18 mouse cellular contexts compared by ENCODE assay signal in genomic region chr6:6162993-6163623, GRCm38 (mm10). TPM values are rescaled to one million over a fixed set of nuclear protein-coding genes. Genes with fewer than 3 reads are reported as not detected.
A peak's percentile ranks its signal among the peaks of the same experiment; 100 is the strongest.
DNase-seq lines count a peak whose midpoint lies in the region; ATAC-seq lines count a peak whose summit lies in the region.
"Had no signal": no experiment of that assay in that cellular context is flagged by ENCODE, and none has a peak within 500 bp of the region (broad histone marks: within the 10 kb centered on the region; RNA-seq: fewer than 3 reads in every experiment).

No protein-coding gene starts in this region.

- no peaks in the 10 kb centered on the region for H3K9me3 ChIP-seq in neural tube, embryonic 11.5 days (ENCODE audit: control insufficient read depth, low read length)
- no peaks in the 10 kb centered on the region for H3K9me3 ChIP-seq in neural tube, embryonic 15.5 days (replicated peaks)
- H3K9me3 ChIP-seq in hindbrain, embryonic 10.5 days: no peaks in the 10 kb centered on the region
- H3K9me3 ChIP-seq in midbrain, embryonic 12.5 days: no peaks in the 10 kb centered on the region
- H3K9me3 ChIP-seq: limb, embryonic 12.5 days had no signal

- peak; percentile 76 for ATAC-seq in neural tube, embryonic 11.5 days (ENCODE audit: insufficient read depth, low FRiP score, low TSS enrichment)
- no peak for ATAC-seq in neural tube, embryonic 15.5 days (ENCODE audit: low FRiP score)
- peak; percentile 74 for ATAC-seq in midbrain, embryonic 12.5 days (ENCODE audit: low FRiP score, low read depth)

- WGBS in neural tube, embryonic 11.5 days: 55% methylated on average over 7 of the region's 7 CpGs
- 35% methylated on average over 7 of the region's 7 CpGs for WGBS in neural tube, embryonic 15.5 days
- WGBS in hindbrain, embryonic 10.5 days: 63% methylated on average over 7 of the region's 7 CpGs
- 45% methylated on average over 7 of the region's 7 CpGs for WGBS in midbrain, embryonic 12.5 days

- H3K4me1 ChIP-seq in neural tube, embryonic 11.5 days (ENCODE audit: control insufficient read depth, insufficient read depth, low read length): peaks cover 22% of the 10 kb centered on the region
- peaks cover 16% of the 10 kb centered on the region for H3K4me1 ChIP-seq in neural tube, embryonic 15.5 days
- peaks cover 46% of the 10 kb centered on the region for H3K4me1 ChIP-seq in hindbrain, embryonic 10.5 days (replicated peaks)
- peaks cover 43% of the 10 kb centered on the region for H3K4me1 ChIP-seq in midbrain, embryonic 12.5 days

- peak; percentile 42 for DNase-seq in neural tube, embryonic 11.5 days (ENCODE audit: low spot score)
- no peak for DNase-seq in hindbrain, embryonic 10.5 days (ENCODE audit: low spot score)
- DNase-seq in retina, embryonic 14.5 days (ENCODE audit: low spot score): peak; percentile 83
- no peak for DNase-seq in kidney, postnatal 14 days
- DNase-seq in urinary bladder, adult 2 months (ENCODE audit: low spot score): no peak
- DNase-seq in ovary, postnatal 14 days (ENCODE audit: low spot score): no peak
- DNase-seq: adrenal gland, adult 8-10 months; cerebellum, adult 11 months; cerebellum, postnatal 25 days; gastrocnemius, postnatal 10 days; heart, adult 2 months had no signal

- no peak overlapping the region for H3K4me2 ChIP-seq in neural tube, embryonic 11.5 days (ENCODE audit: low read depth)
- H3K4me2 ChIP-seq in neural tube, embryonic 15.5 days: no peak overlapping the region
- H3K4me2 ChIP-seq in midbrain, embryonic 12.5 days (replicated peaks): no peak overlapping the region
- H3K4me2 ChIP-seq: limb, embryonic 12.5 days had no signal

- no peak overlapping the region for H3K4me3 ChIP-seq in neural tube, embryonic 11.5 days (ENCODE audit: low read depth, low read length)
- no peak overlapping the region for H3K4me3 ChIP-seq in neural tube, embryonic 15.5 days (replicated peaks)
- no peak overlapping the region for H3K4me3 ChIP-seq in hindbrain, embryonic 10.5 days
- no peak overlapping the region for H3K4me3 ChIP-seq in midbrain, embryonic 12.5 days
- H3K4me3 ChIP-seq: heart, adult 2 months; layer of hippocampus, adult 2 months; left cerebral cortex, adult 2 months; limb, embryonic 12.5 days had no signal

- H3K9ac ChIP-seq in neural tube, embryonic 11.5 days (ENCODE audit: low read length): no peak overlapping the region
- no peak overlapping the region for H3K9ac ChIP-seq in neural tube, embryonic 15.5 days (replicated peaks)
- no peak overlapping the region for H3K9ac ChIP-seq in midbrain, embryonic 12.5 days (replicated peaks)
- H3K9ac ChIP-seq: limb, embryonic 12.5 days; liver, embryonic 14.5 days had no signal

- no peaks in the 10 kb centered on the region for H3K36me3 ChIP-seq in neural tube, embryonic 11.5 days (ENCODE audit: control insufficient read depth, insufficient read depth, low read length)
- H3K36me3 ChIP-seq in neural tube, embryonic 15.5 days: no peaks in the 10 kb centered on the region
- H3K36me3 ChIP-seq in hindbrain, embryonic 10.5 days: no peaks in the 10 kb centered on the region
- no peaks in the 10 kb centered on the region for H3K36me3 ChIP-seq in midbrain, embryonic 12.5 days

- H3K27ac ChIP-seq in neural tube, embryonic 11.5 days (ENCODE audit: low read depth, low read length): no peak overlapping the region
- no peak overlapping the region for H3K27ac ChIP-seq in neural tube, embryonic 15.5 days (replicated peaks)
- H3K27ac ChIP-seq in hindbrain, embryonic 10.5 days: 0 out of 2 replicates have a peak overlapping the region, but pooled peaks have one; percentile 59
- H3K27ac ChIP-seq in midbrain, embryonic 12.5 days (replicated peaks): 0 out of 2 replicates have a peak overlapping the region, but pooled peaks have one; percentile 52
- H3K27ac ChIP-seq: heart, adult 2 months; layer of hippocampus, adult 2 months; left cerebral cortex, adult 2 months; limb, embryonic 12.5 days; liver, embryonic 14.5 days; stomach, postnatal 0 days had no signal

- no peaks in the 10 kb centered on the region for H3K27me3 ChIP-seq in neural tube, embryonic 11.5 days (ENCODE audit: control insufficient read depth, insufficient read depth, low read length)
- no peaks in the 10 kb centered on the region for H3K27me3 ChIP-seq in neural tube, embryonic 15.5 days (replicated peaks)
- no peaks in the 10 kb centered on the region for H3K27me3 ChIP-seq in hindbrain, embryonic 10.5 days (ENCODE audit: insufficient read depth, poor library complexity, severe bottlenecking)
- 0 out of 2 replicates have a peak, but pooled peaks cover 13% of the 10 kb centered on the region for H3K27me3 ChIP-seq in midbrain, embryonic 12.5 days
- H3K27me3 ChIP-seq: limb, embryonic 12.5 days had no signal

RNA-seq across cellular contexts. Expression of gene Slc25a13, which starts 53.9 kb away (rescaled TPM):
- 32.9 and 33.3 TPM in 2 replicates for polyA plus RNA-seq in neural tube, embryonic 11.5 days (2014; fragmentation: Nextera tagmentation; extraction: Ambion mirVana)
- polyA plus RNA-seq in neural tube, embryonic 15.5 days (2015; fragmentation: Nextera tagmentation; extraction: Ambion mirVana): 3.7 and 11.5 TPM in 2 replicates
- polyA plus RNA-seq in hindbrain, embryonic 10.5 days (2016; fragmentation: Nextera tagmentation; extraction: Ambion mirVana): 29.7 and 44.8 TPM in 2 replicates
- 22.3 and 23.6 TPM in 2 replicates for polyA plus RNA-seq in midbrain, embryonic 12.5 days (2016; fragmentation: Nextera tagmentation; extraction: Ambion mirVana)
- 2.8 and 3.4 TPM in 2 replicates for polyA plus RNA-seq in urinary bladder, adult 2 months (2012; rRNA removed)

Comparison
In these comparisons a context has a peak if more than half of its experiments do, and no peak if none do; other contexts are left out.
1. DNase-seq: peak in neural tube, embryonic 11.5 days (single experiment) and retina, embryonic 14.5 days (single experiment); none in hindbrain, embryonic 10.5 days (single experiment), kidney, postnatal 14 days (single experiment), urinary bladder, adult 2 months (single experiment) and ovary, postnatal 14 days (single experiment).
2. H3K27ac ChIP-seq: peak in hindbrain, embryonic 10.5 days (single experiment) and midbrain, embryonic 12.5 days (single experiment); none in neural tube, embryonic 11.5 days (single experiment) and neural tube, embryonic 15.5 days (single experiment).